Mouse (Mus musculus) heart, embryonic 16.5 days (tissue): ENCODE data around the gene Lrrc1. TPM values are rescaled to one million over a fixed set of nuclear protein-coding genes. Genes with fewer than 3 reads are reported as not detected.
A peak's percentile ranks its signal among the peaks of the same experiment; 100 is the strongest.

Experiments used
- ATAC-seq: fragments of 200-750 bp; cut with Nextera tagmentation; replicated peaks from 2 replicates; pipeline ENCODE4 v1.8.0; 2017; ENCODE audit warnings: moderate number of reproducible peaks; ENCODE audit not compliant: insufficient read depth, low FRiP score; ENCODE audit errors: extremely low read depth
- H3K27ac ChIP-seq: fragments of 300-500 bp; sonication (generic); 2 replicates; pipeline ENCODE4 v1.5.1; 2014; ENCODE audit warnings: mild to moderate bottlenecking, low read length, control low read depth, moderate library complexity
- H3K27me3 ChIP-seq: fragments of 300-500 bp; sonication (generic); 2 replicates; pipeline ENCODE4 v1.6.1; 2014; ENCODE audit warnings: low read length, mixed read lengths; ENCODE audit not compliant: control insufficient read depth, insufficient read depth
- H3K36me3 ChIP-seq: fragments of 300-500 bp; sonication (generic); 2 replicates; pipeline ENCODE4 v1.6.1; 2014; ENCODE audit not compliant: control insufficient read depth, insufficient read depth
- H3K4me1 ChIP-seq: fragments of 300-500 bp; sonication (generic); 2 replicates; pipeline ENCODE4 v1.6.1; 2014; ENCODE audit warnings: low read length, mixed read lengths; ENCODE audit not compliant: control insufficient read depth, insufficient read depth
- H3K4me2 ChIP-seq: fragments of 300-500 bp; sonication (generic); 2 replicates; pipeline ENCODE4 v1.6.1; 2014; ENCODE audit warnings: low read depth, mild to moderate bottlenecking, control low read depth, low read length
- H3K4me3 ChIP-seq: fragments of 300-500 bp; sonication (generic); 2 replicates; pipeline ENCODE4 v1.5.1; 2014; ENCODE audit warnings: mild to moderate bottlenecking, control low read depth, low read length
- H3K9ac ChIP-seq: fragments of 300-500 bp; sonication (generic); 2 replicates; pipeline ENCODE4 v1.6.1; 2014; ENCODE audit warnings: low read length, control low read depth
- H3K9me3 ChIP-seq: fragments of 300-500 bp; sonication (generic); replicated peaks from 2 replicates; pipeline ENCODE4 v1.6.1; 2016; ENCODE audit warnings: low read length; ENCODE audit not compliant: control insufficient read depth
- WGBS: fragments of 180-500 bp; shearing (Covaris S2); extraction: QIAGEN DNeasy Blood & Tissue Kit; methylation state at CpG from one replicate; pipeline ENCODE4 v1.1.7; 2014; 5-methylcytosine and 5-hydroxymethylcytosine counted together
- polyA plus RNA-seq: library from polyadenylated mRNA; unstranded; fragments of >200 nt; fragmentation: Nextera tagmentation; extraction: Ambion mirVana; gene quantifications from 2 replicates; pipeline ENCODE4 v1.2.1, GENCODE M21; 2015

Gene Lrrc1
- polyA plus RNA-seq, 1 experiment from 2014 or later = 23.6 TPM

DNA sequence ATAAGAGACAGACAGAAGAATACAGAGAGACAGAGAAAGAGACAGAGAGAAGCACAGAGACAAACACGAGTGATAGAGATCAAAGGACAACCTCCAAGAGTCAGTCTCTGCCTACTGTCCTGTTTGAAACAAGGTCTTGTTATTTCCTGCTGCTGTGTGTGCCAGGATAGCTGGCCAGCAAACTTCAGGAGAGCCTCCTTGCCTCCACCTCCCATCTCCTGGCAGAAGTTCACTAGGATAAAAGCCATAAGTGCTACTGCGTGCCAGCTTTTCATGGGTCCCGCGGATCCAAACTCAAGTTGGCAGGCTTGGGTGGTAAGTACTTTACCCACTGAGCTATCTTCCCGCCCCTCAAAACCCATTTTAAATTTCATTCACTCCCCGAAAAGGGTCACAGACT lies 8.4 kb downstream of the Lrrc1 start:
- Histone ChIP-seq H3K4me1 (peaks cover 44% of the 10 kb centered on the region), H3K27me3 (no peaks in the 10 kb centered on the region), H3K4me2 (no peak overlapping the region), H3K4me3 (no peak overlapping the region), H3K9me3 (no peaks in the 10 kb centered on the region), H3K9ac (no peak overlapping the region), H3K36me3 (no peaks in the 10 kb centered on the region), H3K27ac (no peak overlapping the region)
- no peak for ATAC-seq
- 67% methylated on average over 6 of the region's 6 CpGs for WGBS

DNA sequence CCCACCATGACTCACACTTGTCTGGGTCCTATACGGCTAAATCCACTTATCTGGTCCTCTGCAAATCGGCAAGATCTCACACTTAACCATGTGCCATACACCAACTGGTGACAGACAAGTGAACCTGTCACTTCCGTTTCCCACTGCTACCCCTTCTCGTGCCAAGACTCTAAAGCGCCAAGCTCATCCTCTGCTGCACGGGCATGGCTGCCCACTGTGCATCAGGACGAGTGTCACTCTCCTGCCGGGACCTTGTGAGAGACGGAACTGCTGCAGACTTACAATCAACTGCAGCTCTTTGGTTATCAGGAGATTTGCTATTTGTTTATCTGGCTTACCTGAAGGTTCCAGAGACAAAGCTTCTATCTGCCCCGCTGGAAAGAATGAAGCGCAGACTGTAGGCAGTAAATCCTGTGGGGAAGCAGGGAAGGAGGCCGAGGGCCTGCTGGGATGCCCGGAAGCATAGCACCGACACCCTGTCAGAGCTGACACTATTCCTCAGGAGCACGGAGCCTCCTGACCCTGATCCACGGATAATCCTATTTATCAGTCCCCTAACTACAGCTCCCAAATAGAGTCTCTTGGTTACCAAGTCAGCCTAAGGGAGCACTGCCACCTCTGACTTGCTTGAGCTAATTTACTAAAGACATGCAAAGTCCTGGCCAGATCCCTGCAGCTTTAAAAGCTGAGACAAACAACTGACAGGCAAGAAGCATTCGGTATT lies 9.5 kb downstream of the Lrrc1 start:
- no peaks in the 10 kb centered on the region for H3K36me3 ChIP-seq
- H3K27ac ChIP-seq = no peak overlapping the region
- no peaks in the 10 kb centered on the region for H3K9me3 ChIP-seq
- WGBS = 27% methylated on average over 17 of the region's 17 CpGs
- H3K4me3 ChIP-seq = peak overlapping the region; percentile 4; the same call in 1 of the 2 replicates
- no peak for ATAC-seq
- H3K4me1 ChIP-seq = peaks cover 49% of the 10 kb centered on the region
- peak overlapping the region; percentile 26 for H3K4me2 ChIP-seq
- H3K27me3 ChIP-seq = no peaks in the 10 kb centered on the region
- peak overlapping the region; percentile 29; the same call in 1 of the 2 replicates for H3K9ac ChIP-seq

DNA sequence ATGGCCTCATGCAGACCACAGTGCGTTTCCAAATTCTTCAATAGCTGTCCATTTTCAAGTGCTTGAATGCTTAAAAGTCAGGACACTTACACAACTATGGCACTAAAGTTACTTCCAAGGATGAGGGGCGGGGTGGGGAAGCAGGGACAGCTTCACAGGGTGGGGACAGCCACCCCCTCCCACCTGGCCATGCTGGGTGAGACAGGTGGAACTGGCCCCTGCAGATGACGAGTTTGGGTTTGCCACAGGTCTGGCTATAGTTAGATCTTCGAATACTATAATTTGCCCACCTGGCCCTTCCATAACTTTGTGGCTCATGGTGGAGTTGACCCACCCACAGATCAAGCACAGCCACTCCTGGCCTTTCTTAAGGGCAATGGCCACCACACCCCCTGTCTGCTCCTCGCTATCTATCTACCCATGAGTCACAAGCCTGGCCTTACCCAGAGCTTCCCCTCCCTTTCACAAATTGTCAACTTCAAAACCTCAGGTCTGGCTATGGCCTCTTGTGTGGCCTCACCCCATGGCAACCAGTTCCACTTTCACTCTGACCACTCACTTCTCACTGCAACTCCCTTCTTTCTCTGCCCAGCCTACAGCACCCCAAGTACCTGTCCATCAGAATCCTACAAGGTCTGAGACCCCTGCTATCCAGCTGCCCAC lies 16.2 kb downstream of the Lrrc1 start:
- peaks cover 36% of the 10 kb centered on the region for H3K4me1 ChIP-seq
- no peak; the same call in 1 of the 2 replicates for ATAC-seq
- 89% methylated on average over 5 of the region's 5 CpGs for WGBS
- H3K27ac ChIP-seq = no peak overlapping the region
- H3K36me3 ChIP-seq = no peaks in the 10 kb centered on the region
- no peak overlapping the region for H3K4me3 ChIP-seq
- H3K27me3 ChIP-seq = no peaks in the 10 kb centered on the region
- H3K4me2 ChIP-seq = no peak overlapping the region
- H3K9me3 ChIP-seq = no peaks in the 10 kb centered on the region
- no peak overlapping the region for H3K9ac ChIP-seq

DNA sequence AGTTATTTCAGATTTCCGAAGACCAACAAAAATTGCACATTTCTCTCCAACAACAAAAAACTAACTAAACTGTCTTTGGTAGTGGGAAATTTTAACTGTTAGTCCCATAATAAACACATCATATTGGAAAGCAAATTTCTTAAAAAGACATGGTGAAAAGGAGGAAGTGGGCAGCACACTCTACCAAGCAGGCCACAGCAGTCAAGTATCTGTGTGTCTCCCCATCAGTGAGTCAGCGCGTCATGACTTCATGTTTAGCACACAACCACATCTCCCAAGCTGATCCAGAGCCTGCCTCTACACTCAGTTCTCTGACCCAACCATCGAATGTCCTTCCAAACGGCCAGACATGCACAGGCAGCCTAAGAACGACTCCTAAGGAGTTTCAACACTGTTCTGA lies 17.5 kb downstream of the Lrrc1 start:
- Histone ChIP-seq H3K9ac (no peak overlapping the region), H3K9me3 (no peaks in the 10 kb centered on the region), H3K4me1 (peaks cover 37% of the 10 kb centered on the region), H3K4me3 (no peak overlapping the region), H3K36me3 (no peaks in the 10 kb centered on the region), H3K27ac (no peak overlapping the region), H3K27me3 (no peaks in the 10 kb centered on the region), H3K4me2 (no peak overlapping the region)
- no peak for ATAC-seq
- WGBS = 72% methylated on average over 6 of the region's 6 CpGs

DNA sequence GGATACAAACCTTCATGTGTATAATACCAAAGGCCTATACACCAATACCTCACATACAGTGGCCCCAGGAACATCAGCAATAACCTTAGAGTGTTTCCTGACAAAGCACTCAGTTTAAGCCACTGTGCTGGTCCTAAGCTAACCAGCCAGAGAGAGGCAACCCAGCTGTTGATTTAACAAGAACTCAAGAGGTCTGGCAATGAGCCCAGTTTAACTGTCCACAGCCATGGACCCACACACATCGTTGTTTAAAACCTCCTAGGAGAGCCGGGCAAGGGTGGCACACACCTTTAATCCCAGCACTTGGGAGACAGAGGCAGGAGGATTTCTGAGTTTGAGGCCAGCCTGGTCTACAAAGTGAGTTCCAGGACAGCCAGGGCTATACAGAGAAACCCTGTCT lies 18.0 kb downstream of the Lrrc1 start:
- Histone ChIP-seq H3K4me3 (no peak overlapping the region), H3K27me3 (no peaks in the 10 kb centered on the region), H3K9me3 (no peaks in the 10 kb centered on the region), H3K4me2 (no peak overlapping the region), H3K9ac (no peak overlapping the region), H3K36me3 (no peaks in the 10 kb centered on the region), H3K4me1 (peaks cover 37% of the 10 kb centered on the region), H3K27ac (no peak overlapping the region; the same call in 1 of the 2 replicates)
- ATAC-seq = 0 out of 2 replicates have a peak, but pooled peaks have one; percentile 59
- WGBS = 13% methylated on average over 2 of the region's 2 CpGs

DNA sequence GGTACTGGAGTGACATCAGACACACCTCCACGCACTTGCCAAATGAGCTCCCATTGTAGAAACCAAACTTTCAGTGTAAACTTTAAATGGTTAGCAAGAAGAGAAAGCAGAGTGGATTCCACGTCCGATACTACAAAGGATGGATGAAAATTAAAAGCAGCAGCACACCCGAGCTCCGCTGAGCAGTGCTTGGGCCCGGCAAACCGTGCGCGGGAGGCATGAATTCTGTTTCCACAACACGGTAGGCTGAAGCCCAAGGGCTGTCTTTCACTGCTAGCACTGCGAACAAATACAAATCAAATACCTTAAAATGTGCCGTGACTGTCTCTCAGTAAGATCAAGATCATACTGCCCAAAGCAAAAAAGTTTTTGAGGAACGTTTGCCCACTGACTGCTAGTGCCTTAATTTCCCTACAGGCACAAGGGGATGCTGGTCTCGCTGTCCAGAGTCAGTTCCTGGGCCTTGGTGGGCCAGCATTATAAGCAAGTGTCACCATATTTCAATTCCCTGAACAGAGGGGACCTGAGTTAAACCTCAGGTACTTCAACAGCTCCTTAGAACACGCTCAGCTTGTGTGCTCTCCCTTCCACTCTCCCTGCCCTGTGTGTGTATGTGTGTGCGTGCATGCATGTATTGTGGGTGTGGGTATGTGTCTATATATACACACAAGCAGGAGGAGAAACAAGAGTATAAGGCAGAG lies 18.9 kb downstream of the Lrrc1 start:
- Histone ChIP-seq H3K36me3 (no peaks in the 10 kb centered on the region), H3K27me3 (no peaks in the 10 kb centered on the region), H3K4me1 (peaks cover 37% of the 10 kb centered on the region), H3K27ac (no peak overlapping the region), H3K9me3 (no peaks in the 10 kb centered on the region), H3K4me3 (no peak overlapping the region), H3K9ac (no peak overlapping the region), H3K4me2 (no peak overlapping the region)
- WGBS = 86% methylated on average over 16 of the region's 16 CpGs
- no peak for ATAC-seq

DNA sequence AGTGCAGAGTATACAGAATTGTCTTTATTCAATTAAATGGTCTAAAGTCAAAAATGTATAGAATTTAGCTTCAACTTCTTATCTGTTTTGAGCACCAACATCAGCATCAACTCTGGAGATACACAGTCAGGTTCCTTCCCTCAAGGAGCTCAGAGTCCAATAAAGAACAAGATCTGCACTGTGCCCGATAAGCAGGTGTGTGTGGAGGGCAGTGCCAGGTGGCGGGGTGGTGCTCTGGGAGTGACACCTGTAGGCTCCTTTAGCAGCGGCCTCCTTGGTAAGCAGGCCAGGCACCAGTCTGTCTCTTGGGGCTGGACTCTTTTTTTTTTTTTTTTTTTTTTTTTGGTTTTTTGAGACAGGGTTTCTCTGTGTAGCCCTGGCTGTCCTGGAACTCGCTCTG lies 20.9 kb downstream of the Lrrc1 start:
- no peak overlapping the region for H3K4me3 ChIP-seq
- no peak for ATAC-seq
- no peaks in the 10 kb centered on the region for H3K9me3 ChIP-seq
- no peak overlapping the region for H3K9ac ChIP-seq
- no peak overlapping the region for H3K27ac ChIP-seq
- no peaks in the 10 kb centered on the region for H3K36me3 ChIP-seq
- H3K4me1 ChIP-seq = peaks cover 31% of the 10 kb centered on the region
- H3K4me2 ChIP-seq = no peak overlapping the region
- H3K27me3 ChIP-seq = no peaks in the 10 kb centered on the region
- 87% methylated on average over 4 of the region's 4 CpGs for WGBS

DNA sequence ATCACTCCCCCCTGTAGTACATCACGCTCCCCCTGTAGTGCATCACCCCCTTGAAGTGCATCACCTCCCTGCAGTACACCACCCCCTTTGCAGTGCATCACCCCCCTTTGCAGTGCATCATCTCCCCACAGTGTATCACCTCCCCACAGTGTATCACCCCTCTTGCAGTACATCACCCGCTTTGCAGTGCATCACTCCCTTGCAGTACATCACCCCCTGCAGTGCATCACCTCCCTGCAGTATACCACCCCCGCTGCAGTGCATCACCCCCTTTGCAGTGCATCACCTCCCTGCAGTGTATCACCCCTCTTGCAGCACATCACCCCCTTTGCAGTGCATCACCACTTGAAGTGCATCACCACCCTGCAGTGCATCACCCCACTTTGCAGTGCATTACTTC lies 22.2 kb downstream of the Lrrc1 start:
- peaks cover 41% of the 10 kb centered on the region for H3K4me1 ChIP-seq

DNA sequence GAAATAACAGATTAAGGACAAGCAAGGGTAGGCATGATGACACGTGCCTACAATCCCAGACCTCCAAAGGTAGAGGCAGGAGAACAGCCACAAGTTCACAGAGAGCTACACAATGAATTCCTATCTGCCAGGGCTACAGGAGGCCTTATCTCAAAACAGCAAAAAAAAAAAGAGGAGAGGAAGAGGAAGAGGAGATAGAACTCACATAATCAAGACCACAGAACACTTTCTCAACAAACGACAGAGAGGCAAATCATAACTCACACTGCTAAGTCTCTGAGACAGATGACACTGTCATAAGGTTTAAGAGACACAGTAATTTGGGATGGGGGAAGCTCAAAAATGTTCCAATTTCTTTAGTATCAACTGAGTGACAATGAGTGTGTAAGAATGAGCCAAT lies 25.5 kb downstream of the Lrrc1 start:
- Histone ChIP-seq H3K9me3 (no peaks in the 10 kb centered on the region), H3K27ac (no peak overlapping the region), H3K4me3 (no peak overlapping the region), H3K9ac (no peak overlapping the region), H3K4me2 (no peak overlapping the region), H3K27me3 (no peaks in the 10 kb centered on the region), H3K36me3 (no peaks in the 10 kb centered on the region), H3K4me1 (peaks cover 56% of the 10 kb centered on the region)
- no peak for ATAC-seq
- WGBS = 30% methylated on average over 2 of the region's 2 CpGs

More for the DNA sequence above, 22.2 kb downstream of the Lrrc1 start:
- 91% methylated on average over 3 of the region's 3 CpGs for WGBS
- no peak overlapping the region for H3K27ac ChIP-seq
- no peaks in the 10 kb centered on the region for H3K27me3 ChIP-seq
- H3K9me3 ChIP-seq = no peaks in the 10 kb centered on the region
- H3K36me3 ChIP-seq = no peaks in the 10 kb centered on the region
- no peak for ATAC-seq
- no peak overlapping the region for H3K4me3 ChIP-seq
- H3K9ac ChIP-seq = no peak overlapping the region
- no peak overlapping the region for H3K4me2 ChIP-seq
